Mouse (Mus musculus): ENCODE results near the gene Fam20a. TPM values are rescaled to one million over a fixed set of nuclear protein-coding genes. Genes with fewer than 3 reads are reported as not detected.
A peak's percentile ranks its signal among the peaks of the same experiment; 100 is the strongest.

Gene Fam20a
- total RNA-seq (2022): 1 to 10 TPM; 2.6 to 5.2 (median 3.7) TPM

DNA sequence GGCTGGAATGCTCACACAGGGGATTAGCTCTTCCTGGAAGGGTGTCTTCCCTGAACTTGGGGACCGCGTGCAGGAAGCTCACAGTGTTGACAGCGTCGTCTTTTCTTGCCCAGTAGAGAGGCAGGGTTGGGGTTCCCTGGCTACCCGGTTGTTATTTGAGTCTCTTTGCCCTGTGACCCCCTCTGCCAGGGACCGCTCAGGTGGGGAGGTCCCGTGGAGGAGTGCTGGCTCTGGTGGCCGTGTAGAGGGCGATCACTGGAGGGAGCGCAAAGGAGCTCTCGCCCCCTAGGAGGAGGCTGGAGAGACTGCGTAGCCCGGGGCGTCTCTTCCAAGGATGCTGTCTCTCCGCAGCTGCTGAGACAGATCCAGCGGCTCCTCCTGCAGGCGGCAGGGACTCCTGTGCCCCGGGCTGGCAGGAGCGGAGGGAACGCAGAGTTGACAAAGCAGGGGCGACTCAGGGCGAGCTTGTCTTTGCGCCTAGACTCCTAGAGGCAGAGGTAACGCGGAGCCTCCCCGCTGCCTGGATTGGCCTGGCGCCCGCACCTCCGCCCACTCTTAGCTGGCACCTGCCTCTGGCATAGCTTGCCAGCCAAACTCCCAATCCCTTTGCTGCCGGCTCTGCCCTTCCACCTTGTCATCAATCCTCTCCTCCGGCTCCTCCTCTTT, at the start of gene Fam20a:
Gene Fam20a (minus strand): TSS at position 499 of the 666 bp plus-strand sequence.
- peak; percentile 19 for DNase-seq

DNA sequence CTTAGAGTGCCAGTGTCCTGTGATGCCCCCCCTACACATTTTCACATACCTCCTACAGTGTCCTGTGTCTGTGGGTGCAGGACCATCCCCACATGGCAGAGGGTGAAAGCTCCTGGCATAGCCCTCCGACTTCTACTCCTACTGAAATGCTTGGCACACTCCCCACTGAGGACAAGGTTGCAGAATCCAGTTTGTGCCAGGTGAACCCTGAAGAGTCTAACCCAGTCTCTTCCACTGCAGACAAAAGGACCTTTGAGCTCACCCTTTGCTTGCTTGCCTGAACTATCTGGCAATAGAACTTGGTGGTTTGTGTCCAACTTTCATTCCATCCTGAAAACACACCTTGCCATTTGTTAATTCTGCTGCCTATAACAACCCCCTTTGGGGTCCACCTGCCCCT, 49.3 kb upstream of the Fam20a start:
- no peak for DNase-seq

DNA sequence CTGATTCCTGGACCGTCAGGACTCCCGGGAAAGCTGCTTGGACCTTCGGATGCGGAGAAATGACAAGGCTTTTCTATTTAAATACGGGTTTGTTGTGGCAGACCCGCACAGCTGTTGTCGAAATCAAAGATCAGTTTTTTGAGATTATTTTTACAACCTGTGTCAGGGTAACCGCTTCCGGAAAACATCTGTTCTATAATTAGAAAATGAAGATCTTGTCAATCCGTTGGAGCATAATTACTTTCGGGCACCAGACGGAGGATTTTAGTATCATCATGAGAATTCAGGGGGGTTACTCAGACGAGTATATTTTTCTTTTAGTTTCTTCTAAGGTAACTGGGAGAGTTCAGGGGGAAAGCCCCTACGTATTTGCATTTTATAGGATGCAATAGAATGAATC, 48.1 kb upstream of the Fam20a start:
- DNase-seq: no peak

DNA sequence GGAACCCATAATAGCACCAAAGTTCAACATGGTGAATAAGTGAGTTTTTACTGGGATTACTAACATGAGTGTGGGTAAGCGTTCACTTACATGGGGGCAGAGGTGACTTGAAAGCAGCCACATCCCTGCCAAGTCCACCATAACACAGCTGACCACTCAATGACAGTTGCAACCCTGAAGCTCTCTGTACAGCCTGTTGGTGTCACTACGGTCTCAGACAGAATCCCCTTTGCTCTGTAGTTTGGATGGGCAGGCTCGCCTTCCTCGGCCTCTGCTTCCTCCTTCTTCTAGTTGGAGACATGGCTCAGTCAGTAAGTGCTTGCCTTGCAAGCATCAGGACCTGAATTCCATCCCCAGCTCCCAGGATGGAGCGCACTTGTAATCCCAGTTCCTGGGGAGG, 47.0 kb upstream of the Fam20a start:
- no peak for DNase-seq

DNA sequence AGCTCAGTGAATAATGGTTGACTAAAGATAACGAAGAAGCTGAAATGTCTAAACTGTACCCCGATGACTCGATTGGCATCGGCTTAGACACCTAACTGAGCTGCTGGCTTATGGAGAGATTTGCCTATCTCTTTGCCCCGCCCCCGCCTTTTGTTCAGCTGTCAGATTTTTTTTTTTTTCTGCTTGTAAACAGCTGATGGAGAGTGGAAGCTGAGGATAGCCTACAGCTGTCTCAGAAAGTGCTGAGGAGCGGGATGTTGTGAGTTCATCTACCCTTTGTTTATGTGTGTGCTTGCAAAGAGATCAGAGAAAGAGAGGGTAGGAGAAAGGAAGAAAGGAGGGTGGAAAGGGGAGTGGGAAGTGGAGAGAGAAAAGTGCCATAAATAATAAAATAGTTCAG, 38.0 kb upstream of the Fam20a start:
- no peak for DNase-seq

DNA sequence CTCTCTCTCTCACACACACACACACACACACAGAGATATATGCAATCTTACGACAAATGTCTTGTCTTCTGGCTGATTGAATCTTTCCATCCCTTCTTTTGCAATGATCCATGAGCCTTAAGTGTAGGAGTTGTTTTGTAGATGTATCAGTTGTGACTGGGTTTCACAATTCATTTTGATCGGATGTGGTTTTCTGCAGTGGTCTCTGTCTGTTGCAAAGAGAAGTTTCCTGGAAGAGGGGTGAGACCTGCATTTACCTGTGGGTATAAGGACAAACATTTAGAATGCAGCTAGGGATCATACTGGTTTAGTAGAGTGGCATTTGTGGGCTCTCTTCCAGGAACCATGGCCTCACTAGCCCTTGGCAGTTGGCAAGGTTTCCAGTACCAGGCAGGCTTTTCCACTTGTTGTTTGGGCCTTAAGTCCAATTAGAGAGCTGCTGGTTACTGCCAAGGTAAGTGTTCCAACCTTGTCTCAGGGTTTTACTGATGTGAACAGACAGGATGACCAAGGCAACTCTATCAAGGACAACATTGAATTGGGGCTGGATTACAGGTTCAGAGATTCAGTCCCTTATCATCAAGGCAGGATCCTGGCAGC, 36.6 kb upstream of the Fam20a start:
- DNase-seq: peak; percentile 34

DNA sequence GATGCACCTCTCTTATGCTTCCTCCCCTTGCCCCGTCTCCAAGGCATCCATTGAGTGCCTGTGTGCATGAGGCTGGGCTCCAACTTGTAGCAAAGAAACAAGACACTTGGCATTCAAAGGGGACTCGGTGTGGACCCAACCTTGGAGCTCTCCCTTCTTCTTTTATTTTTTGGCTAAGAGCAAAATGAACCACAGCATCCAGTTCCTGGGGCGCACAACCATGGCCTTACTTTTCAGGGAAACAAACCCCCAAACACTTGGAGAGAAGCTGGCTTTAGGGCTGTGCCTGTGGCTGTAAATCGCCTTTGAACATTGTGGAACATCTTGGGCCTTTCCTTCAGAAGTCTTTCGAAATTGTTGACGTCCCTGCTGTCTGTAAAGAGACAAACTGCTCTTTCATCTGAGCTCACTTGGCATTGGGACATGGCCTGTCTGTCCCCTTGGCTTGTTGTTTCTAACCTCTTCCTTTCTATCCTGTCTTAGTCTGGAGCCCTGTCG, 32.1 kb upstream of the Fam20a start:
- DNase-seq: peak; percentile 10

DNA sequence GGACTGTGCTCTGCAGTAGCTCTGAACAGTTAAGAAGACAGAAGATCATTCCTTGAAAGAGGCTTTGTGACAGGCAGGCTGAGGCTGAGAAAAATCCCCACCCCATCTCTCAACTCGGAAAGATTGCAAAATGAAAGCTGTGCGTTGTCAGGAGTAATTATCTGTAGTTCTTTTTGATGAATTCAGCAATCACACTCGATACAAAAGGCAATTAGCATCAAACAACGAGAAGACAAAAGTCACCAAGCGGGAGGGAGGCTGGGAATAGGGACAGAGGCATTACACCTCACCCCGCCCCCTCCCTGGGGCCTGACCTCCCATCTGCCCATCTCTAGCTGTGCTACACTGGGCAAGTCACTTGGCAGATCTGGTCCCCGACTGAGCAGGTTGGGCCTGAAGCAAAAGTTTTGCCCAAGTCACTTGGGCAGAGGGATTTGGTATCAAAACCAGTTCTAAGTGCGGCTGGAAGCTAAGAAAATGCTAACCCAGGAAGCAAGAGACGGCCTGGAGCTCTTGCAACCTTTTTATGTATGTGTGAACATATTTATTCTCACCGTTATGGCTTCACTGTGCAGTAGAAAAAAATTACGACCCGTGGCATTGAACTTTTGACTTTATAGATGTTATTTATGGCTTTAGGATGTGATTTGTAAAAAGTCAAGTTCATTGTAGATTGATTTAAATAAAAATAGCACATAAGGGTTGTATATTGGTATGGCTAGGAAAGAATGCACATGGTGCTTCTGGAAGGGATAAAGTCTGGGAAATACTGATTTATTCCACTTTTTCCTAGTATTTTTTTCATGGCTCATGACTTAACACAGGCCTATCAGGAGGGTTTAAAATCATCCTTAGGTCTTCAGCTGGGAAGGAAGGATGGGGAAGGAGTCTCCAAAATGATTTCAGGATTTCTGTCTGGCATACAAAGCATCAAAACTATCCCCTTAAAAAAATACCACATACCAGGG, 29.8 kb upstream of the Fam20a start:
- DNase-seq: no peak

DNA sequence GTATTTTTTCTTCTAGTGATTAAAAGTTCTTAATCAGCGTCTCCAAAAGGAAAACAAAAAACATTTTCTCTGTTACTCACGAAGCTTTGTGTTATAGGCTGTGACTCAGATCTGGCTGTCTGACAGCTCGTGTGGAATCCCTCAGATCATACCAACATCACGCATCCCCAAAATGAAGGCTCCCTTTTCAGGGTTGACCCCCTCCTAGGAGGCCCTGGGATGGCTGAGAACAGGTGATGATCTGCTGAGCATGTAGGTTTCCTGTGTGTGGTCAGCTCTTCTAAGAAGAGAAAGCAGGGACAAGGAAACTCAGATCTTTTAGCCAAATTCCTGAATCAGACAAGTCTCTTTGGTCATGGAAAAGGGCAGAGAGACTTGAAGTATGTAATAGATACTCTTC, 23.1 kb upstream of the Fam20a start:
- DNase-seq: no peak

DNA sequence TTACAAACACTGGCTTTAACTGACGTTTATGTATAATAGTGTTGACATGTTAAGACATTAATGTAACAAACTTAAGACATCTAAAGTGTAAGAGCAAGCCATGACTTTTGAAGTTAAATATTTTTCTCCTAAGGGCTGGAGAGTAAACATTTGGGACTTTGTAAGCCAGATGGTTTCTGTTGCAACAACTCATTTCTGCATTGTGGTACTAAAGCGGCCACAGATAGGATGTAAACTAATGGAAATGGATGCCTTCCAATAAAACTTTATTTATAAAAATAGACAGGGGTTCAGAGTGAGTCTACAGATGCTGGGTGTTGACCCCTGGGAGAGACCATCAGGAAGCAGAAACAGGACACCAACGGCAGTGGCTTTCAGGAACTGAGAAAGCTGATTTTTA, 15.9 kb upstream of the Fam20a start:
- no peak for DNase-seq

DNA sequence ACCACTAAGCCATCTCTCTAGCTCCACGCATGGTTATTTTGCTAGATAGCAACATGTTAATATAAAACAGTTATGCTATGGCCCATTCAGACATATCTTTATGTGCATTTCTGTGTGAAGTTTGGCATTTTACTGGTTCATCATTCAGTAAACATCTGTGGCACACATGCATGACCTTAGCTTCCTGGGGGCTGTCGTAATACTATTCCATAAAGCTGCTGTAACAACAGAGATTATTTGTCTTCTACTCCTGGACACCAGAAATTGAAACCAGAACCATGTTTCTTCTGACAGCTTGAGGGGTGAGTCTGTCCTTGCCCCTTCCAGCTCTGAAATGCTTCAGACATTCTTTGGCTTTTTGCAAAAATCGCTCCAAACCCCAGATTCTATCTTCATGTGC, 14.3 kb upstream of the Fam20a start:
- no peak for DNase-seq

DNA sequence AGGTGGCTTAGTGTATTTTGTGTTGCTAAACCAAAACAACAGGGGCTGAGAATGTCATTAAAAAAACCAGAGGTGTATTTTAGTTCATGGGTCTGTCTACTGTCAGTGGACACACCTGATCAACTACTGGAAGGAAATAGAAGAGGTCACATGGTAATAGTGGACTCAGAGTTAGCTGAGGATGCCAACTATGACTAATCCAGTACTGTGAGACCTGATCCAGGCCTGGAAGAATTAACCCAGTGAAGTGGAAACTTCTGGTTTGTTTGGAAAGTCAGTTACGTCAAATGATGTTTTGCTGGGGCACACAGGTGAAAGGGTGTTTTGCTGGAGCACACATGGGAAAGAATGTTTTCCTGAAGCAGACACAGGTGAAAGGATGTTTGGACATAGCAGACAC, 12.3 kb upstream of the Fam20a start:
- no peak for DNase-seq

DNA sequence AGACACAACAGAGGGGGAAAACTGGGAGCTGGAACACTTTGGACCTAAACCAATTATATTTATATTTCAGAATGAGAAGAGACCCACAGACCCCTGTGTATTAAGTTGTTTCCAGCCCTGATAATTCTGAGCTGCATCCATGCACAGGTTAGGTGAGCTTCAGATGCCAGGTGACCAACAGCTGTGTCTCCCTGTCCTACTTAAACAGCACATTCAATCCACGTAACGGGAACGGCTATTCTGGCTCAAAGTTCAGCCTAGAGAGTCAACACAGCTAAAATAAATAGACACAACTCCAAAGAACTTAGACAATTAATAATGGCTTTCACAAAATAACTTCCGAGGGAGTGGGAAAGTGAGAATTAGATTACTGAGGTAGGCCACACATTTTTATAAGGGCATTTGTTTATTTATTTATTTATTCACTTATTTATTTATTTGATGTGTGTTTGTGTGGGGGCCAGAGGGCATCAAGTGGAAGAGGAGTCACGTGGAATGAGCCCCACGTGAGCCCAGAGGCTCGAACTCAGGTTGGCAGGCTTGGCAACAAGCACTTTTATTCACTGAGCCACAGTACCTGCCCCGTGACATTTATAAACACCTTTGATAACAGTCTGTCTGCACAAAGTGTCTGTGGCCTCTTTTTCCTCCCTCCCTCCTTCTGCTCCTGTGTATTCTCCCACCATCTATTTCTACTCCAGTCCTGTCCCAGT, 10.8 kb upstream of the Fam20a start:
- DNase-seq: no peak

DNA sequence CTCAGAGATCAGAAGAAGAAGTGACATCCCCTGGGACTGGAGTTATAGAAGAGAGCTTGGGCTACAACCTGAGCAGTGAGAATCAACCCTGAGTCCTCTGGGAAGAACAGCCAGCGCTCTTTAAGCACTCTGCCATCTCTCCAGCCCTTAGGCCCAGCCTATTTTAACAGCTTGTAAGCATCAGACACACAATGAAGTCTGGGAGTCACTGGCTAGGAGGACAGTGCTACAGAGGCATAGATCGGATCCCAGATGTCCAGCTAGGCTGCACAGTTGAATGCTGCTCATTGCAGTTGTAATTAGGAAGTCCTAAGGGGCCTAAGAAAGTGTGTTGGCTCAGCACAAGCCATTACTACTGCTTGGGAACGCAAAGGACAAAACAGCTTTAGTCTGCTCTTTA, 6.3 kb upstream of the Fam20a start:
- no peak for DNase-seq

DNA sequence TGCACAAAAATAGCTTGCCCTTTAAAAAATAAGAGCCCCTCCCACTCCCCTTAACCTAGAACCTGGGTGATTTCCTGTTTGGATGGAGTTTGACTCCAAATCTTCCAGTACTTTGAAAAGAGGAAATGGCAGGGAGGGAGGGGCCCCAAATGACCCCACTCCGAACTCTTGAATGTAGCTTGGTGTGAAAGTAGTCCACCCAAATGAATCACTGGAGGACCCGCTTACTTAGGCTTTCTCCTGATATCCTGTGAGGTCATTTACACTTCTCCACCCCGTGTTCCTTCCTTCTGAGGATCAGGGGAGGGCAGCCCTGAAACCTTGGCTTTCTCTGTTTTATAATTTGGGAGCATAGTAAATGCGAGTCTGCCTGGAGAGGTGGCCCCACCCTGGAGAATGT, 632 bp upstream of the Fam20a start:
- DNase-seq: peak; percentile 30

DNA sequence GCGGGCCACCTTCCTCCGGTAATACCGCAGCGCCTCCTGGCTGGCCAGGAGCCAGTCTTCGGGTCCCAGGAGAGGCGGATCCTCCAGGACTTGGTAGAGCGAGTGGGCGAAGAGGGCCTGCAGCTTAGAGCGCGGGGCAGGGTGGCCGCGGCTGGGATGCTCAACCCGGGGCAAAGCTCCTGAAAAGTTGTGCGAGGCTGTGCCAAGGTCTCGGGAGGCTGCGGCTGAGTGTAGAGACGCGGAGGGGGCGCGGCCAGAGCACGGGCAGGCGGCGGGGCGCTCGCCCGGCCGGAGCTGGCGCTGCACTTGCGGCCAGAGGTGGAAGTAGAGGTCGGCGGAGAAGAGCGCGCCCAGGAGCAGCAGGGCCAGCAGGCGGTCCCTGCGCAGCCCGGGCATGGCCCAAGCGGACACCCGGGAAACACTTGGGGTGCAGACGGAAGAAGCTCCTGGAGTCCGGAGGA, 729 bp downstream of the Fam20a start:
- peak; percentile 21 for DNase-seq

DNA sequence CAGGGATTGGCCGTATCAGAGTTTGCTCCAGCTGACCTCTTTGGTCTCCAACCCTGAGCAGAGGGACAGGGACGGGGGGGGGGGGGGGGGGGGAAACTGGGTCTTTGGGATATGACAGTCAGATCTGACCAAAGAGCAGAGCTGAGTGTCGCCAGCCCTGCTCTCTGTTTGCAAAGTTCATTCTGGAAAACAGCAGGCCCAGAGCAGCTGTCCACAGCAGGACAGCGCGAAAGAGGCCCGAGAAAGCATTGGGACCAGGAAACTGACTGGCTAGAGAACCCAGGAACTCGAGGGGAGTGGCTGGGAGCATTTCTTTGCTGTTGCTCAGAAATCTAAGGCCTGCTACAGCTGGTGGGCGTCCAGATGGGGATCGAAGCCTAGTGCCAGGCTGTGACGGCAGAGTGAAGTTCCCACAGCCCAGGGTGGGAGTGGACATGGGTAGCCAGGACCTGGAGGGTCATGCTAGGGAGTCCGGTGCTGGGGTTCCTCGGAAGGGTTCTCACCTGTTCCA, 1.2 kb downstream of the Fam20a start:
- DNase-seq: no peak

DNA sequence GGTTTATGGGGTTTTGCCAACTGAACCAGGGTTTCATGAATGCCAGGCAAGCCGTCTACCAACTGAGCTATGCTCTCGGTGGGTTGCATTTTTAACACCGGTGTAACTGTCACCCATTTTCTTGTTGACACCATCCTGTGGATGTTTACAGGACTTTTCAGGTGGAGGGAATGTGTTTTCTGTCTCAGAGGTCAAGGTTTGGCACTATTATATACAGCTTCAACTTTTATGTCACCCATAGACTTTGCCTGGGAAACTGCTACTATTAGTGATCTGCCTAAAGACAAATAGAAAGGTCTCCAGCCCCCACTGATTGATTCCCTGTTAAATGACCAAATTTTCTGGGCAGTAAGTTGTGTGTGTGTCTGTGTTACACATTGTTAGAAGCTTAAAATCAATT, 2.7 kb downstream of the Fam20a start:
- no peak for DNase-seq

DNA sequence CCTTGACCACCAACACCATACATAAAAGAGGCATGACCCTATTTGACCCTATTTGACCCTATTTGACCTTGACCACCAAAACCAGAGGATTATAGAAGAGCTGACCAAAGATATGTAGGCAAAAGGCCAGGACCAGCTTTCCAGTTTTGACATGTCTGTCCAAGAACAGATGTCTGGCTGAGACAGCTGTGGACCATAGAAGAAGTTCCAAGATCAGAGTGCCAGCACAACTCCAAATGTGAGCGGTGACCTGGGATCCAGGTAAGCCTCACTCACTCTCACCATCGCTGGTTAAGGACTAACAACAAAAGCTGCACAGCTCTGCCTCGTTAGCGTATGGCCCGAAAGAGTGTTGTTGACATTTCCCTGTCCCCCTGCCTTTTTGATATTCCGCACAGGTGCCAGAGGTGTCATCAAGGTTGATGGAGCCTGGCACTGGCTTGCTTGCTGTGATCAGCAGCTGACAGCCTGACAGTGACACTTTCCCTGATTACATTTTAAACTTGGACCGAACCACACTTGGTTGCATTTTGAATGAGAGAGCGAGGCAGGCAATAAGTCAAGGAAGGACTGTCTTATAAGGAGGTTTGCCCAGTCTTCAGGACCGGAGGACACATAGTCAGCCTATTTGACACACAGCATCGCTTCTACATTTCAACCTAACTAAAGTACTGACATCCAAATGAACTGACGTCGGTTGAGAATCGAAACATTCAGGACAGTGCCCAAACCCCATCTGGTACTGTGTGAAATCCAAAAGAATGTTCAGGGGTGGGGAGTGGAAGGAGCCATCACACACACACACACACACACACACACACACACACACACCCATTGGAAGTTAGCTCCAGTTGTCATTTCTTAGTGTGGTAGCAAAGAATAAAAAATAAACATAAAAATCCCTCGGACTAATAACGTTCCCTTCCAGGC, 3.8 kb downstream of the Fam20a start:
- no peak for DNase-seq

DNA sequence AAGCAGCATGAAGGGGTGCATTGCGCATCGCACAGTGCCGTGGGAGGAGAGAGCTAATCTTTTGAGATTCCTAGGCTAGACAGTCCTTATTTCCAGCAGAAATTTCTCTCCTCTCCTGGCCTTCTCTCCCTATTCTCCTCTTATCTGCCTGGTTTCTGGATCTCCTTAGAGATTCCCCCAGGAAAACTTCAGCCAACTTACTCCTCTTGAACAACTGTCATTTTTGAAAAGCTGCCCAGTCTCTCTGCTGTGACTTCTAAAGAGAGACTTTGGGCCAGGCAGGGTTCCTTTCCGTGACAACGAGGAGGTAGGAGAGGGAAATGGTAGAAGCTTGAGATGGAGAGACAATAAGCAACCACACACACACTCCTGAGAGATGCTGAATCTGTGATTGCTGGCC, 4.6 kb downstream of the Fam20a start:
- DNase-seq: no peak

DNA sequence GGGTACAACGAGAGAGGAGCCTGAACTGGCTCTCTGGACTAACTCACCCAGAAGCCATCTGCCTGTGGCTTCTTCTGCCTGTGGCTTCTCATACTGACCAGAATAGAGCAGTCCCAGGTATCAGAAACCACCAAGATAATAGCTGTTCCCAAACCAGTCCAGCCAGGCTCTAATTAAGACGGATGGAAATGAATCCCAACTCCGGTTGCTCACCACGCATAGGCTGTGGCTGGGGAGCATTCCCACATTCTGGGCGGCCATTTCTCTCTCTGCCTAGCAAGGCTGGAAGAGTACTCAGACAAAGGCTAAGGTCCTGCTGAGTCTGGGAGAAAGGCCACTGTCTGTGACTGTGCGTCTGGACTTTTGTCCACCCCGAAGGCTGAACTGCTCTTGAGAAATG, 5.1 kb downstream of the Fam20a start:
- DNase-seq: no peak
